Mouse (Mus musculus): ENCODE data around the gene Chrne. TPM values are rescaled to one million over a fixed set of nuclear protein-coding genes. Genes with fewer than 3 reads are reported as not detected.

The Chrne gene
- polyA plus RNA-seq, 1 experiment from 2014 or later, result not detected

DNA sequence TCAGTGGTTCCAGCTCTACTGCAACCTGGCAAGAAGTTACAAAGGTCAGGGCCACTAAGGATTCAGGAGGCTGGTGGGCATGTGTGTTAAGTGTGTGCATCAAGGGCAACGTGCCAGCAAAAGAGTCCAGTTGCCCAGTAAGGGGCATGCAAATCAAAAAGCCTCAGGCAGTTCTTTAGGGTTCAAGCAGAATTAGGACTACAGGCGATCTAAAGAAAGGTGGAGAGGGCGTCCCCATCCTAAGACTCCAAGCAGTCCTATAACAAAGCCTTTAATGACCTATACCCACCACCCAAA, 27.2 kb upstream of the Chrne start:
- Histone ChIP-seq H3K9me3 (ENCODE audit: control insufficient read depth, low read length) (no peaks in the 10 kb centered on the region), H3K4me1 (ENCODE audit: control insufficient read depth in 2 of 2, insufficient read depth in 2 of 2, low read length in 2 of 2) (peaks cover 13 to 36% of the 10 kb centered on the region in 2 experiments), H3K27ac (replicated peaks in 1 of 2; ENCODE audit: control insufficient read depth in 1 of 2, insufficient read depth in 1 of 2, low read depth in 2 of 2, low read length in 2 of 2) (peak overlapping the region; percentile 96 to 97), H3K4me3 (ENCODE audit: control insufficient read depth in 1 of 2, insufficient read depth in 1 of 2, low read depth in 1 of 2, low read length in 2 of 2) (peak overlapping the region; percentile 66 to 95), H3K27me3 (ENCODE audit: control insufficient read depth, insufficient read depth, low read length) (no peaks in the 10 kb centered on the region), H3K9ac (ENCODE audit: low read length) (peak overlapping the region; percentile 99), H3K36me3 (ENCODE audit: control insufficient read depth, insufficient read depth, low read length) (peaks cover 64% of the 10 kb centered on the region), H3K4me2 (ENCODE audit: low read length) (peak overlapping the region; percentile 90)
- WGBS, result 22% methylated on average over 3 of the region's 3 CpGs
- no peak for ATAC-seq (ENCODE audit: insufficient number of reproducible peaks, insufficient read depth, low FRiP score, low read depth)

DNA sequence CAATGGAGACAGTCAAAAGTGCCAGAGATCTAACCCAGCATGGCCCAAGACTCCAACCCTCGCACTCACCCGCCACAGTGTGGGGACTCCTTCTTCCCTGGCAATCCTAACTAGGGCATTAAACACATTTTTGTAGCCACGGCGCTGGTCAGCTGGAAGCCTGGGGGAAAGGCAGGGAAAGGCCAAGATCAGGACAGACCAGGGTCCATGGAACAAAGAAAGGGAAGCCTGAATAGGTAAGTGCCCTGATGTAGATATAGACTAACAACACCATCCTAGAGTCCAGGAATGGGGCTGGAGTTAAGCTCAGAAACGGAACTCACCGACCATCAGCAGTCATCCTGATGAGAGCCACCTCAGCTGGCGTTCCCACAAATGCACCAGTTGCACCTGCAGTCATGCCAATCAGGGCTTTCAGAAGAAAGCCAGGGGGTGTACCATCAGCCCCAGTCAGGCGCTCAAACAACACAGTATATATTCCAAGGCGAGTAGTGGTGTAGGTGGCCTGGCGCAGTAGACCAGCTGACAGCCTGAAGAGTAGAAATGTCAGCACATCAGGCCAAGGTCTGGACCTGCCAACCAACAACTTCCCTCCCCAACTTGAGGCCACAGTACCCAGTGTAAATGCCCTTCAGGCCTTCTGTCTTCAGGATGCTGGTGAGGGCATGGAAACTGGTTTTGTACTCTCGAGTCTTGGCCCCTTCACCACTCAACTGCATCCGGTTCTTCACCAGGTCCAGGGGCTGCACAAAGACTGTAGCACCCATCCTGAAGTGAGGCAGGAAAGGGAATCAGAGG, 26.6 kb upstream of the Chrne start:
- WGBS, result 71% methylated on average over 12 of the region's 12 CpGs
- H3K4me2 ChIP-seq (ENCODE audit: low read length), result peak overlapping the region; percentile 90
- peaks cover 10 to 31% of the 10 kb centered on the region in 2 experiments for H3K4me1 ChIP-seq (ENCODE audit: control insufficient read depth in 2 of 2, insufficient read depth in 2 of 2, low read length in 2 of 2)
- H3K4me3 ChIP-seq (ENCODE audit: control insufficient read depth in 1 of 2, insufficient read depth in 1 of 2, low read depth in 1 of 2, low read length in 2 of 2), result peak overlapping the region; percentile 66 to 95
- H3K36me3 ChIP-seq (ENCODE audit: control insufficient read depth, insufficient read depth, low read length), result peaks cover 59% of the 10 kb centered on the region
- H3K27ac ChIP-seq (replicated peaks in 1 of 2; ENCODE audit: control insufficient read depth in 1 of 2, insufficient read depth in 1 of 2, low read depth in 2 of 2, low read length in 2 of 2), result peak overlapping the region; percentile 96 to 97
- peak overlapping the region; percentile 99 for H3K9ac ChIP-seq (ENCODE audit: low read length)
- ATAC-seq (ENCODE audit: insufficient number of reproducible peaks, insufficient read depth, low FRiP score, low read depth), result no peak
- H3K9me3 ChIP-seq (ENCODE audit: control insufficient read depth, low read length), result no peaks in the 10 kb centered on the region
- H3K27me3 ChIP-seq (ENCODE audit: control insufficient read depth, insufficient read depth, low read length), result no peaks in the 10 kb centered on the region

GRCm38 (mm10) chr11:70644564-70645103, 25.6 kb upstream of the Chrne start:
- no peak overlapping the region for H3K4me3 ChIP-seq (ENCODE audit: control insufficient read depth in 1 of 2, insufficient read depth in 1 of 2, low read depth in 1 of 2, low read length in 2 of 2)
- H3K9me3 ChIP-seq (ENCODE audit: control insufficient read depth, low read length), result no peaks in the 10 kb centered on the region
- no peaks in the 10 kb centered on the region for H3K27me3 ChIP-seq (ENCODE audit: control insufficient read depth, insufficient read depth, low read length)
- no peak overlapping the region for H3K4me2 ChIP-seq (ENCODE audit: low read length)
- no peak overlapping the region for H3K9ac ChIP-seq (ENCODE audit: low read length)
- WGBS, result 93% methylated on average over 8 of the region's 8 CpGs
- peaks cover 10 to 22% of the 10 kb centered on the region in 2 experiments for H3K4me1 ChIP-seq (ENCODE audit: control insufficient read depth in 2 of 2, insufficient read depth in 2 of 2, low read length in 2 of 2)
- H3K27ac ChIP-seq (replicated peaks in 1 of 2; ENCODE audit: control insufficient read depth in 1 of 2, insufficient read depth in 1 of 2, low read depth in 2 of 2, low read length in 2 of 2), result no peak overlapping the region
- H3K36me3 ChIP-seq (ENCODE audit: control insufficient read depth, insufficient read depth, low read length), result peaks cover 48% of the 10 kb centered on the region
- ATAC-seq (ENCODE audit: insufficient number of reproducible peaks, insufficient read depth, low FRiP score, low read depth), result no peak

DNA sequence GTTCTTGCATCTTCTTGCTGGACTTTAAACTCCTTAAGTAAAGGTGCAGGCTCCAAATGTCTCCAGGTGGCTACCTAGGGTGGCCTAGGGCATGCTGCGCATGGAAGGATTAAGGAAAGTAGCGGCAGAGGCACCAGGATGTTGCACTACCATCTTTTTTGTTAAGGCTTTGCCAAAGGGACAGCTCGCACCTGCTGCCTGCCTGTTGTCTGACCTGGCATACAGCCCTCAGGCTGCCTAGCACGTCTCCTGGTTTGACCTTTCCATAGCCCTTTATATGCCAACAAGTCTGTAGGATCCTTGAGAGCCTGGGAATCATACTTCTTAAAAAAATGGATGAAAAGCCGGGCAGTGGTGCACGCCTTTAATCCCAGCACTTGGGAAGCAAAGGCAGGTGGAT, 24.0 kb upstream of the Chrne start:
- Histone ChIP-seq H3K4me2 (ENCODE audit: low read length) (no peak overlapping the region), H3K4me3 (ENCODE audit: control insufficient read depth in 1 of 2, insufficient read depth in 1 of 2, low read depth in 1 of 2, low read length in 2 of 2) (no peak overlapping the region), H3K27me3 (ENCODE audit: control insufficient read depth, insufficient read depth, low read length) (no peaks in the 10 kb centered on the region), H3K9me3 (ENCODE audit: control insufficient read depth, low read length) (no peaks in the 10 kb centered on the region), H3K4me1 (ENCODE audit: control insufficient read depth in 2 of 2, insufficient read depth in 2 of 2, low read length in 2 of 2) (peaks cover 22 to 25% of the 10 kb centered on the region in 2 experiments), H3K27ac (replicated peaks in 1 of 2; ENCODE audit: control insufficient read depth in 1 of 2, insufficient read depth in 1 of 2, low read depth in 2 of 2, low read length in 2 of 2) (no peak overlapping the region), H3K9ac (ENCODE audit: low read length) (no peak overlapping the region), H3K36me3 (ENCODE audit: control insufficient read depth, insufficient read depth, low read length) (peaks cover 35% of the 10 kb centered on the region)
- no peak for ATAC-seq (ENCODE audit: insufficient number of reproducible peaks, insufficient read depth, low FRiP score, low read depth)
- WGBS, result 91% methylated on average over 6 of the region's 6 CpGs

DNA sequence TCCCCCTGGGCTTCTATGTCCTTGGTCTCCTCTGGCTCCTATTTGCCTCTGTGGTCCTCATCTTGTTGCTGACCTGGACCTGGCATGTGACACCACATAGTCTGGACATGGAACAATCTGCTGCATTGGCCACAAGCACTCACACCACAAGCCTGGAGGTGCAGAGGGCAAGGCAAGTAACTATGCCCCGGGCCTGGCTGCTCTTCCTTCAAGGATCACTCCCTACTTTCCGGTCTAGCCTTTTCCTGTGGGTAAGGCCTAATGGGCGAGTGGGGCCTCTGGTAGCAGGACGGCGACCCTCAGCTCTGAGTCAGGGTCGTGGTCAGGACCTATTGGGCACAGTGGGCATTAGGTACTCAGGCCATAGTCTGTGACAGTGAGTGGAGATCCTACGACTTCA, 22.2 kb upstream of the Chrne start:
- Histone ChIP-seq H3K9ac (ENCODE audit: low read length) (no peak overlapping the region), H3K27ac (replicated peaks in 1 of 2; ENCODE audit: control insufficient read depth in 1 of 2, insufficient read depth in 1 of 2, low read depth in 2 of 2, low read length in 2 of 2) (no peak overlapping the region), H3K4me1 (ENCODE audit: control insufficient read depth in 2 of 2, insufficient read depth in 2 of 2, low read length in 2 of 2) (peaks cover 22% of the 10 kb centered on the region in 2 experiments), H3K27me3 (ENCODE audit: control insufficient read depth, insufficient read depth, low read length) (no peaks in the 10 kb centered on the region), H3K9me3 (ENCODE audit: control insufficient read depth, low read length) (no peaks in the 10 kb centered on the region), H3K36me3 (ENCODE audit: control insufficient read depth, insufficient read depth, low read length) (peaks cover 35% of the 10 kb centered on the region), H3K4me2 (ENCODE audit: low read length) (no peak overlapping the region), H3K4me3 (ENCODE audit: control insufficient read depth in 1 of 2, insufficient read depth in 1 of 2, low read depth in 1 of 2, low read length in 2 of 2) (no peak overlapping the region)
- no peak for ATAC-seq (ENCODE audit: insufficient number of reproducible peaks, insufficient read depth, low FRiP score, low read depth)
- 78% methylated on average over 7 of the region's 7 CpGs for WGBS

GRCm38 (mm10) chr11:70639976-70640375, 21.0 kb upstream of the Chrne start:
- H3K9me3 ChIP-seq (ENCODE audit: control insufficient read depth, low read length), result no peaks in the 10 kb centered on the region
- peaks cover 26% of the 10 kb centered on the region for H3K36me3 ChIP-seq (ENCODE audit: control insufficient read depth, insufficient read depth, low read length)
- H3K27ac ChIP-seq (replicated peaks in 1 of 2; ENCODE audit: control insufficient read depth in 1 of 2, insufficient read depth in 1 of 2, low read depth in 2 of 2, low read length in 2 of 2), result no peak overlapping the region
- 79% methylated on average over 8 of the region's 8 CpGs for WGBS
- no peak overlapping the region for H3K9ac ChIP-seq (ENCODE audit: low read length)
- no peaks in the 10 kb centered on the region for H3K27me3 ChIP-seq (ENCODE audit: control insufficient read depth, insufficient read depth, low read length)
- no peak for ATAC-seq (ENCODE audit: insufficient number of reproducible peaks, insufficient read depth, low FRiP score, low read depth)
- H3K4me1 ChIP-seq (ENCODE audit: control insufficient read depth in 2 of 2, insufficient read depth in 2 of 2, low read length in 2 of 2), result peaks cover 10 to 11% of the 10 kb centered on the region in 2 experiments
- H3K4me3 ChIP-seq (ENCODE audit: control insufficient read depth in 1 of 2, insufficient read depth in 1 of 2, low read depth in 1 of 2, low read length in 2 of 2), result no peak overlapping the region
- H3K4me2 ChIP-seq (ENCODE audit: low read length), result no peak overlapping the region

DNA sequence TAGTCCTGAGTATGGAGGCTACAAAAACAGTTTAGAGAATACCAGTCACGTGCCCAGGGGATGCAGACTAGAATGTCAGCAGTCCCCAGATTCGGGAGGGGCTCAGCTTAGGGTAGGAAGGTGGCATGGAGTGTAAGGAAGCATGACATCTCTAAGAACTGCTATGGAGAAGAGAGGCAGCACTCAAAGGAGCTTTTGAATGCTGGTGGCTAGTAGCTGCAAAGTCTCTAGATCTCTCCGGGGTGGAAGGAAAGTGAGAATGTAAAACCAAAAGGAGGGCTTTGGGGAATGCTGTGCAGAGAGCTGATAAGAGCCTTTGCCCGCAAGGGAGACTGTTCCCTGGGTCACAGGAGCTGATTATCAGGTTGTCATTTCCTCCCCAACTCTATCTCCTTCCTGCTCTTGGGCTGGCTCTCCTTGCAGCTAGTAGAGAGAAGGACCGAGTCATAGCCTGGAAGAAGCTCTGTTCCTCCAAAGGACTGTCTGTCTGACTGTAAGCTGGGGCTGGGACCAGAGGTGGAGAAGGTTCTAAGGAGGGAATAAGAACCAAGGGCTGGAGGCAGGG, 19.8 kb upstream of the Chrne start, which contains the start of gene Gp1ba:
Gene Gp1ba, plus strand, starts transcription at position 409 of the 565 bp plus-strand sequence.
- ATAC-seq (ENCODE audit: insufficient number of reproducible peaks, insufficient read depth, low FRiP score, low read depth), result no peak
- 0% methylated on average over 5 of the region's 5 CpGs for WGBS
- no peak within 1 kb of the TSS for H3K4me3 ChIP-seq (ENCODE audit: control insufficient read depth in 1 of 2, insufficient read depth in 1 of 2, low read depth in 1 of 2, low read length in 2 of 2)
- H3K27ac ChIP-seq (replicated peaks in 1 of 2; ENCODE audit: control insufficient read depth in 1 of 2, insufficient read depth in 1 of 2, low read depth in 2 of 2, low read length in 2 of 2), result peak within 1 kb of the TSS; percentile 68 to 77
- peaks cover 14% of the 10 kb centered on the region for H3K36me3 ChIP-seq (ENCODE audit: control insufficient read depth, insufficient read depth, low read length)
- no peaks in the 10 kb centered on the region for H3K27me3 ChIP-seq (ENCODE audit: control insufficient read depth, insufficient read depth, low read length)
- H3K9me3 ChIP-seq (ENCODE audit: control insufficient read depth, low read length), result no peaks in the 10 kb centered on the region
- no peak within 1 kb of the TSS for H3K4me2 ChIP-seq (ENCODE audit: low read length)
- no peak within 1 kb of the TSS; the same call in 1 of the 2 replicates for H3K9ac ChIP-seq (ENCODE audit: low read length)
- H3K4me1 ChIP-seq (ENCODE audit: control insufficient read depth in 2 of 2, insufficient read depth in 2 of 2, low read length in 2 of 2), result peaks cover 10 to 11% of the 10 kb centered on the region in 2 experiments

All from heart, embryonic 14.5 days (tissue).